Mouse (Mus musculus): ENCODE results near the gene Tsc22d4.

GRCm38 (mm10) chr5:137768475-137768874, 22.9 kb downstream of the Tsc22d4 start:
- no peak for TF ChIP-seq EP300 (IDR thresholded peaks at IDR 0.05; ENCODE audit: low read depth)
- TF ChIP-seq CTCF (IDR thresholded peaks at IDR 0.05; ENCODE audit: low read depth) = no peak

All from heart, postnatal 0 days (tissue).